Mouse (Mus musculus) limb, embryonic 13.5 days (tissue): ENCODE data around the gene Dbt. TPM values are rescaled to one million over a fixed set of nuclear protein-coding genes. Genes with fewer than 3 reads are reported as not detected.

Experiments
- polyA plus RNA-seq: library from polyadenylated mRNA; unstranded; fragments of >200 nt; fragmentation: Nextera tagmentation; extraction: Ambion mirVana; gene quantifications from 2 replicates; pipeline ENCODE4 v1.2.1, GENCODE M21; 2015

Dbt gene
- polyA plus RNA-seq, 1 experiment from 2014 or later = 16.1 TPM

Other genes starting within 250 kb of the Dbt start
- gene Cdc14a, start 89.0 kb upstream of the Dbt start, polyA plus RNA-seq = 8.5 and 10.1 TPM in 2 replicates
- 77.4 and 80.8 TPM in 2 replicates for gene Rtca, start 4.9 kb upstream of the Dbt start, polyA plus RNA-seq
- gene Lrrc39, start 49.9 kb downstream of the Dbt start, polyA plus RNA-seq = 0.84 and 0.87 TPM in 2 replicates
- 24.1 and 27.0 TPM in 2 replicates for gene Sass6, start 81.9 kb downstream of the Dbt start, polyA plus RNA-seq
- 38.4 and 39.1 TPM in 2 replicates for gene Trmt13, start 101.5 kb downstream of the Dbt start, polyA plus RNA-seq
- gene Mfsd14a, start 149.6 kb downstream of the Dbt start, polyA plus RNA-seq = 79.5 and 84.6 TPM in 2 replicates
- not detected in 2 replicates for gene Gm43191, start 168.2 kb downstream of the Dbt start, polyA plus RNA-seq
- 9.9 and 11.9 TPM in 2 replicates for gene Slc35a3, start 199.8 kb downstream of the Dbt start, polyA plus RNA-seq